Mouse (Mus musculus): Measurements from ENCODE around the gene Slc24a4. TPM values are rescaled to one million over a fixed set of nuclear protein-coding genes. Genes with fewer than 3 reads are reported as not detected.

Gene Slc24a4
- polyA plus RNA-seq, 1 experiment from 2014 or later, result 0.49 TPM

Other genes starting within 250 kb of the Slc24a4 start
- 32.3 and 35.9 TPM in 2 replicates for gene Trip11, start 215.5 kb upstream of the Slc24a4 start, polyA plus RNA-seq (2015; fragmentation: Nextera tagmentation; extraction: Ambion mirVana)
- 11.8 and 14.6 TPM in 2 replicates for gene Atxn3, start 170.5 kb upstream of the Slc24a4 start, polyA plus RNA-seq (2015; fragmentation: Nextera tagmentation; extraction: Ambion mirVana)
- 24.4 and 25.4 TPM in 2 replicates for gene Cpsf2, start 152.7 kb upstream of the Slc24a4 start, polyA plus RNA-seq (2015; fragmentation: Nextera tagmentation; extraction: Ambion mirVana)
- 10.5 TPM in 2 replicates for gene Rin3, start 154.3 kb downstream of the Slc24a4 start, polyA plus RNA-seq (2015; fragmentation: Nextera tagmentation; extraction: Ambion mirVana)

All from stomach, embryonic 15.5 days (tissue).